Mouse (Mus musculus): Measurements from ENCODE around the gene Agap1. TPM values are rescaled to one million over a fixed set of nuclear protein-coding genes. Genes with fewer than 3 reads are reported as not detected.

Agap1 gene
- polyA plus RNA-seq, 1 experiment from 2014 or later = 21.3 TPM

GRCm38 (mm10) chr1:89707756-89708480 lies 253.3 kb downstream of the Agap1 start:
- H3K4me1 ChIP-seq (ENCODE audit: insufficient read depth) = no peaks in the 10 kb centered on the region
- H3K9me3 ChIP-seq (ENCODE audit: low read depth, low read length) = no peaks in the 10 kb centered on the region
- no peak overlapping the region for H3K9ac ChIP-seq
- H3K27me3 ChIP-seq (ENCODE audit: insufficient read depth, low read length) = no peaks in the 10 kb centered on the region
- no peaks in the 10 kb centered on the region for H3K36me3 ChIP-seq (ENCODE audit: insufficient read depth)
- no peak for ATAC-seq (ENCODE audit: insufficient read depth)
- no peak overlapping the region for H3K27ac ChIP-seq (ENCODE audit: low read depth)
- H3K4me2 ChIP-seq = no peak overlapping the region
- no peak for TF ChIP-seq CTCF (IDR thresholded peaks at IDR 0.05; ENCODE audit: low read depth)
- WGBS = 74% methylated on average over 15 of the region's 15 CpGs
- DNase-seq = no peak
- no peak overlapping the region for H3K4me3 ChIP-seq (ENCODE audit: low read depth, low read length)

DNA sequence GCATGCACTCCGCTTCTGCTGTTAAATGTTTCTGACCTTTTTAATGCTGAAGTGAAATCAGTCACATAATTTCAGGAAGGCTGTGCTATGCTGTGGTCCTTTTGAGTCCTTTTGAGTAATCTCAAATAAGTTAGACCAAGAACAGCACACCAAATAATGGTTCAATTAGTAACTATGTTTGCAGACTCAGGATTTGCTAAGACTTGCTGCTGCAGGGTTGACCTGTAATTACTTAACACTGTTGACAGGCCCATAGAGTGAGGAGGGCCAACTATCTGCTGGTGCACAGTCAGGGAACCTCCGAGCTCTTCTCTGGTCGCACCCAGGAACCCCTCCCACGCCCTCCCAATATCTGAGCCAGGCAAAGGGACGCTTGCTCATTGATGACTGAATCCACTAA lies 255.2 kb downstream of the Agap1 start:
- WGBS = 78% methylated on average over 5 of the region's 5 CpGs
- Histone ChIP-seq H3K9me3 (ENCODE audit: low read depth, low read length) (no peaks in the 10 kb centered on the region), H3K4me3 (ENCODE audit: low read depth, low read length) (no peak overlapping the region), H3K4me1 (ENCODE audit: insufficient read depth) (no peaks in the 10 kb centered on the region), H3K27ac (ENCODE audit: low read depth) (no peak overlapping the region), H3K9ac (no peak overlapping the region), H3K36me3 (ENCODE audit: insufficient read depth) (no peaks in the 10 kb centered on the region), H3K4me2 (no peak overlapping the region), H3K27me3 (ENCODE audit: insufficient read depth, low read length) (no peaks in the 10 kb centered on the region)
- ATAC-seq (ENCODE audit: insufficient read depth) (no peak), DNase-seq (no peak)
- TF ChIP-seq CTCF (IDR thresholded peaks at IDR 0.05; ENCODE audit: low read depth) = no peak

- no peak for ATAC-seq (ENCODE audit: insufficient read depth)
Observed at GRCm38 (mm10) chr1:89713681-89714080, 259.1 kb downstream of the Agap1 start.

GRCm38 (mm10) chr1:89714165-89714980 lies 259.8 kb downstream of the Agap1 start:
- no peak for DNase-seq
- H3K36me3 ChIP-seq (ENCODE audit: insufficient read depth) = no peaks in the 10 kb centered on the region
- TF ChIP-seq CTCF (IDR thresholded peaks at IDR 0.05; ENCODE audit: low read depth) = no peak
- H3K27ac ChIP-seq (ENCODE audit: low read depth) = no peak overlapping the region
- no peaks in the 10 kb centered on the region; the same call in none of the 2 replicates for H3K4me1 ChIP-seq (ENCODE audit: insufficient read depth)
- no peaks in the 10 kb centered on the region for H3K9me3 ChIP-seq (ENCODE audit: low read depth, low read length)
- ATAC-seq (ENCODE audit: insufficient read depth) = no peak
- H3K4me3 ChIP-seq (ENCODE audit: low read depth, low read length) = no peak overlapping the region
- H3K9ac ChIP-seq = no peak overlapping the region
- H3K4me2 ChIP-seq = no peak overlapping the region
- no peaks in the 10 kb centered on the region for H3K27me3 ChIP-seq (ENCODE audit: insufficient read depth, low read length)
- 63% methylated on average over 18 of the region's 18 CpGs for WGBS

More at GRCm38 (mm10) chr1:89713681-89714080, 259.1 kb downstream of the Agap1 start:
- no peaks in the 10 kb centered on the region for H3K9me3 ChIP-seq (ENCODE audit: low read depth, low read length)
- H3K27ac ChIP-seq (ENCODE audit: low read depth) = no peak overlapping the region
- 73% methylated on average over 5 of the region's 5 CpGs for WGBS
- H3K36me3 ChIP-seq (ENCODE audit: insufficient read depth) = no peaks in the 10 kb centered on the region
- no peak for DNase-seq
- no peak for TF ChIP-seq CTCF (IDR thresholded peaks at IDR 0.05; ENCODE audit: low read depth)
- H3K4me2 ChIP-seq = no peak overlapping the region
- H3K27me3 ChIP-seq (ENCODE audit: insufficient read depth, low read length) = no peaks in the 10 kb centered on the region
- H3K4me3 ChIP-seq (ENCODE audit: low read depth, low read length) = no peak overlapping the region
- H3K9ac ChIP-seq = no peak overlapping the region
- no peaks in the 10 kb centered on the region; the same call in none of the 2 replicates for H3K4me1 ChIP-seq (ENCODE audit: insufficient read depth)

GRCm38 (mm10) chr1:89716234-89716633 lies 261.6 kb downstream of the Agap1 start:
- no peak overlapping the region for H3K9ac ChIP-seq
- no peaks in the 10 kb centered on the region; the same call in none of the 2 replicates for H3K4me1 ChIP-seq (ENCODE audit: insufficient read depth)
- DNase-seq (no peak), ATAC-seq (ENCODE audit: insufficient read depth) (no peak)
- H3K4me3 ChIP-seq (ENCODE audit: low read depth, low read length) = no peak overlapping the region
- no peak for TF ChIP-seq CTCF (IDR thresholded peaks at IDR 0.05; ENCODE audit: low read depth)
- 64% methylated on average over 2 of the region's 2 CpGs for WGBS
- H3K27me3 ChIP-seq (ENCODE audit: insufficient read depth, low read length) = no peaks in the 10 kb centered on the region
- H3K4me2 ChIP-seq = no peak overlapping the region
- H3K9me3 ChIP-seq (ENCODE audit: low read depth, low read length) = no peaks in the 10 kb centered on the region
- H3K36me3 ChIP-seq (ENCODE audit: insufficient read depth) = no peaks in the 10 kb centered on the region
- H3K27ac ChIP-seq (ENCODE audit: low read depth) = no peak overlapping the region

GRCm38 (mm10) chr1:89717100-89717499 lies 262.5 kb downstream of the Agap1 start:
- no peaks in the 10 kb centered on the region for H3K36me3 ChIP-seq (ENCODE audit: insufficient read depth)
- H3K27ac ChIP-seq (ENCODE audit: low read depth) = no peak overlapping the region
- H3K4me1 ChIP-seq (ENCODE audit: insufficient read depth) = no peaks in the 10 kb centered on the region; the same call in none of the 2 replicates
- TF ChIP-seq CTCF (IDR thresholded peaks at IDR 0.05; ENCODE audit: low read depth) = no peak
- no peak for ATAC-seq (ENCODE audit: insufficient read depth)
- H3K4me3 ChIP-seq (ENCODE audit: low read depth, low read length) = no peak overlapping the region
- H3K9ac ChIP-seq = no peak overlapping the region
- 77% methylated on average over 4 of the region's 4 CpGs for WGBS
- peak; percentile 37 for DNase-seq
- H3K27me3 ChIP-seq (ENCODE audit: insufficient read depth, low read length) = no peaks in the 10 kb centered on the region
- H3K9me3 ChIP-seq (ENCODE audit: low read depth, low read length) = no peaks in the 10 kb centered on the region
- no peak overlapping the region for H3K4me2 ChIP-seq

- Histone ChIP-seq H3K9ac (no peak overlapping the region), H3K4me2 (no peak overlapping the region), H3K27ac (ENCODE audit: low read depth) (no peak overlapping the region), H3K4me1 (ENCODE audit: insufficient read depth) (no peaks in the 10 kb centered on the region; the same call in none of the 2 replicates), H3K36me3 (ENCODE audit: insufficient read depth) (no peaks in the 10 kb centered on the region), H3K4me3 (ENCODE audit: low read depth, low read length) (no peak overlapping the region), H3K27me3 (ENCODE audit: insufficient read depth, low read length) (no peaks in the 10 kb centered on the region), H3K9me3 (ENCODE audit: low read depth, low read length) (no peaks in the 10 kb centered on the region)
- ATAC-seq (ENCODE audit: insufficient read depth) = peak; percentile 41; the same call in 1 of the 2 replicates
- peak; percentile 48 for DNase-seq
- no peak for TF ChIP-seq CTCF (IDR thresholded peaks at IDR 0.05; ENCODE audit: low read depth)
- 46% methylated on average over 7 of the region's 7 CpGs for WGBS
Observed at GRCm38 (mm10) chr1:89718782-89719403, 264.3 kb downstream of the Agap1 start.

Data from lung, embryonic 14.5 days (tissue).